Mouse (Mus musculus): ENCODE measurements at regions not wholly inside any gene's neighbourhood (a gene's known extent, or its start where the extent isn't known, plus 50 kb on each side); places are given as distances from the start of the nearest gene placed in this dataset.

DNA sequence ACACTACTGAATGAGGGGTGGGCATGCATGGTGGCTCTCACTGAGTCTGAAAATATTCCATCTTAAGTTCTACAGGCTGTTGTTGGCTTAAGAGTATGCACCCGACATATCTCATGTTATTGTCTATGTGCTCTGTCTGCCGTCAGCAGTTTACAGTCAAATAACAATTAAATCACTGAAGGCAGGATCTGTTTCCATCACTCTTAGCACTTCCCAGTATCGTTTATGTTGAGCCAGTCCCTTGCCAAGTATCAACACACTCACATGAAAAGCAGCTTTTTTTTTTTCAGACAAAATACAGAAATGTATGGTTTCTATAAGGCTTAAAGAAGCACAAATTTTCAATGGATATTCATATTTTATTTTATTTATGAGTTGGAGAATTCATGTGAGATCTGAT is 485.9 kb upstream of the Gm9747 start:
- TF ChIP-seq CTCF (IDR thresholded peaks at IDR 0.05; ENCODE audit: low read depth), result no peak
- TF ChIP-seq EP300 (IDR thresholded peaks at IDR 0.05; ENCODE audit: low read depth), result no peak
